Mouse (Mus musculus) CH12.LX (cell line): ENCODE data around the gene Mdm4. TPM values are rescaled to one million over a fixed set of nuclear protein-coding genes. Genes with fewer than 3 reads are reported as not detected.

ENCODE experiments used
- DNase-seq: peaks from one replicate; pipeline ENCODE4 v3.0.0-alpha.2; 2013; ENCODE audit errors: extremely low read depth
- H3K27ac ChIP-seq: 2 replicates; pipeline ENCODE4 v1.5.1; 2012; ENCODE audit warnings: low read depth, mild to moderate bottlenecking, control low read depth, moderate library complexity; ENCODE audit not compliant: insufficient read depth
- H3K27me3 ChIP-seq: replicated peaks from 2 replicates; pipeline ENCODE3; 2012; ENCODE audit warnings: inconsistent platforms
- H3K36me3 ChIP-seq, 2 experiments: replicated peaks in 1 of 2; 2 replicates each; pipeline versions ENCODE3 to v1.6.1; 2012; ENCODE audit warnings: inconsistent platforms in 1 of 2, low read length in 1 of 2, mild to moderate bottlenecking in 1 of 2, mixed read lengths in 1 of 2, moderate library complexity in 1 of 2; ENCODE audit not compliant: control insufficient read depth in 1 of 2, insufficient read depth in 1 of 2
- H3K4me1 ChIP-seq, 2 experiments: 2 replicates each; pipeline ENCODE4 v1.6.1; 2012; ENCODE audit warnings: inconsistent platforms in 1 of 2, moderate library complexity in 1 of 2; ENCODE audit not compliant: insufficient read depth in 2 of 2, control insufficient read depth in 1 of 2
- H3K4me2 ChIP-seq: 2 replicates; pipeline ENCODE4 v1.6.1; 2012; ENCODE audit warnings: low read depth, mild to moderate bottlenecking, control low read depth; ENCODE audit not compliant: poor library complexity, insufficient read depth, severe bottlenecking
- H3K4me3 ChIP-seq, 3 experiments: fragments of 150-350 bp in 1 of 3; sonication (generic) in 1 of 3; replicated peaks in 1 of 3; 2 replicates each; pipeline versions ENCODE3 to v1.5.1; 2011 to 2012; ENCODE audit warnings: low read depth in 2 of 3, low read length in 2 of 3, mild to moderate bottlenecking in 2 of 3, moderate library complexity in 2 of 3, control low read depth in 1 of 3, improper control_type of control experiment in 1 of 3, inconsistent platforms in 1 of 3, mixed read lengths in 1 of 3; ENCODE audit not compliant: poor library complexity in 1 of 3
- H3K79me2 ChIP-seq: replicated peaks from 2 replicates; pipeline ENCODE4 v1.6.1; 2012; ENCODE audit warnings: mild to moderate bottlenecking, moderate library complexity; ENCODE audit not compliant: control insufficient read depth, poor library complexity, insufficient read depth, severe bottlenecking; ENCODE audit errors: extremely low read depth
- H3K9ac ChIP-seq: 2 replicates; pipeline ENCODE4 v1.6.1; 2012; ENCODE audit warnings: low read depth, mild to moderate bottlenecking, control low read depth, moderate library complexity; ENCODE audit not compliant: insufficient read depth
- H3K9me3 ChIP-seq: replicated peaks from 2 replicates; pipeline ENCODE3; 2012; ENCODE audit warnings: low read length, inconsistent platforms, mixed read lengths
- BHLHE40 ChIP-seq: IDR thresholded peaks from 2 replicates; pipeline ENCODE4 v1.6.1; 2011; ENCODE audit warnings: mild to moderate bottlenecking, low read depth, low read length, improper control_type of control experiment
- CHD1 ChIP-seq: IDR thresholded peaks from 2 replicates; pipeline ENCODE4 v1.6.1; 2012; ENCODE audit warnings: low read depth, low read length, improper control_type of control experiment, inconsistent platforms
- CHD2 ChIP-seq: IDR thresholded peaks from 2 replicates; pipeline ENCODE4 v1.6.1; 2011; ENCODE audit warnings: low read length, improper control_type of control experiment
- CTCF ChIP-seq, 2 experiments: IDR thresholded peaks in 1 of 2; conservative IDR thresholded peaks in 1 of 2; 2 replicates each; pipeline ENCODE4 v1.5.1; 2011 to 2012; ENCODE audit warnings: low read depth in 2 of 2, low read length in 2 of 2, improper control_type of control experiment in 1 of 2, inconsistent platforms in 1 of 2, mild to moderate bottlenecking in 1 of 2, moderate library complexity in 1 of 2
- EP300 ChIP-seq: IDR thresholded peaks from 2 replicates; pipeline ENCODE4 v1.6.1; 2011; ENCODE audit warnings: low read length, improper control_type of control experiment
- ETS1 ChIP-seq: conservative IDR thresholded peaks from 2 replicates; pipeline ENCODE4 v1.6.1; 2012; ENCODE audit warnings: low read depth, mild to moderate bottlenecking, inconsistent platforms, low read length, improper control_type of control experiment, moderate library complexity
- GABPA ChIP-seq: IDR thresholded peaks from 2 replicates; pipeline ENCODE4 v1.6.1; 2012; ENCODE audit warnings: low read depth, low read length, improper control_type of control experiment, inconsistent platforms; ENCODE audit not compliant: insufficient replicate concordance
- JUND ChIP-seq: conservative IDR thresholded peaks from 2 replicates; pipeline ENCODE4 v1.6.1; 2011; ENCODE audit warnings: low read depth, low read length, improper control_type of control experiment
- KAT2A ChIP-seq: IDR thresholded peaks from 2 replicates; pipeline ENCODE4 v1.6.1; 2012; ENCODE audit warnings: low read length, improper control_type of control experiment, inconsistent platforms; ENCODE audit not compliant: insufficient replicate concordance
- MAFK ChIP-seq: IDR thresholded peaks from 2 replicates; pipeline ENCODE4 v1.6.1; 2011; ENCODE audit warnings: low read length, improper control_type of control experiment; ENCODE audit not compliant: insufficient replicate concordance
- MAX ChIP-seq: IDR thresholded peaks from 2 replicates; pipeline ENCODE4 v1.6.1; 2011; ENCODE audit warnings: low read length, improper control_type of control experiment
- MAZ ChIP-seq: IDR thresholded peaks from 2 replicates; pipeline ENCODE4 v1.6.1; 2012; ENCODE audit warnings: low read depth, mild to moderate bottlenecking, inconsistent platforms, low read length, improper control_type of control experiment, moderate library complexity
- MEF2A ChIP-seq: IDR thresholded peaks from 2 replicates; pipeline ENCODE4 v1.6.1; 2014; ENCODE audit warnings: low read depth, mild to moderate bottlenecking, inconsistent platforms, low read length, improper control_type of control experiment, borderline replicate concordance
- NRF1 ChIP-seq: IDR thresholded peaks from 2 replicates; pipeline ENCODE4 v1.6.1; 2014; ENCODE audit warnings: low read depth, mild to moderate bottlenecking, inconsistent platforms, low read length, improper control_type of control experiment, moderate library complexity
- PAX5 ChIP-seq: IDR thresholded peaks from 2 replicates; pipeline ENCODE4 v1.6.1; 2012; ENCODE audit warnings: low read length, inconsistent platforms, mixed read lengths
- RAD21 ChIP-seq: IDR thresholded peaks from 2 replicates; pipeline ENCODE4 v1.6.1; 2011; ENCODE audit warnings: low read depth, mild to moderate bottlenecking, low read length, improper control_type of control experiment, moderate library complexity
- RCOR1 ChIP-seq: conservative IDR thresholded peaks from 2 replicates; pipeline ENCODE4 v1.6.1; 2012; ENCODE audit warnings: low read depth, mild to moderate bottlenecking, inconsistent platforms, low read length, improper control_type of control experiment
- SIN3A ChIP-seq: IDR thresholded peaks from 2 replicates; pipeline ENCODE4 v1.6.1; 2012; ENCODE audit warnings: low read length, improper control_type of control experiment, inconsistent platforms
- SMC3 ChIP-seq: IDR thresholded peaks from 2 replicates; pipeline ENCODE4 v1.6.1; 2011; ENCODE audit warnings: low read depth, low read length, improper control_type of control experiment
- TBP ChIP-seq: conservative IDR thresholded peaks from 2 replicates; pipeline ENCODE4 v1.6.1; 2011; ENCODE audit warnings: low read depth, low read length, improper control_type of control experiment
- TCF12 ChIP-seq: IDR thresholded peaks from 2 replicates; pipeline ENCODE4 v1.6.1; 2014; ENCODE audit warnings: low read depth, mild to moderate bottlenecking, inconsistent platforms, low read length, improper control_type of control experiment
- UBTF ChIP-seq: IDR thresholded peaks from 2 replicates; pipeline ENCODE4 v1.6.1; 2012; ENCODE audit warnings: low read depth, mild to moderate bottlenecking, inconsistent platforms, low read length, improper control_type of control experiment, moderate library complexity
- USF1 ChIP-seq: IDR thresholded peaks from 2 replicates; pipeline ENCODE4 v1.6.1; 2014; ENCODE audit warnings: low read depth, mild to moderate bottlenecking, inconsistent platforms, low read length, improper control_type of control experiment
- USF2 ChIP-seq: conservative IDR thresholded peaks from 2 replicates; pipeline ENCODE4 v1.6.1; 2011; ENCODE audit warnings: low read depth, low read length, improper control_type of control experiment
- ZC3H11A ChIP-seq: IDR thresholded peaks from 2 replicates; pipeline ENCODE4 v1.6.1; 2012; ENCODE audit warnings: low read depth, mild to moderate bottlenecking, inconsistent platforms, low read length, improper control_type of control experiment
- ZKSCAN1 ChIP-seq: IDR thresholded peaks from 2 replicates; pipeline ENCODE4 v1.6.1; 2012; ENCODE audit warnings: low read depth, inconsistent platforms, low read length, improper control_type of control experiment, borderline replicate concordance
- ZMIZ1 ChIP-seq: IDR thresholded peaks from 2 replicates; pipeline ENCODE4 v1.6.1; 2012; ENCODE audit warnings: low read depth, mild to moderate bottlenecking, inconsistent platforms, low read length, improper control_type of control experiment
- ZNF384 ChIP-seq: IDR thresholded peaks from 2 replicates; pipeline ENCODE4 v1.6.1; 2012; ENCODE audit warnings: low read depth, low read length, improper control_type of control experiment, inconsistent platforms
- dilution Hi-C: fragments of 300-500 bp; cut with MboI; formaldehyde crosslinking; loops from 2 replicates; pipeline ENCODE4 v1.14.3; 2020; ENCODE audit warnings: low sequenced_read_pairs; ENCODE audit not compliant: extremely low pct_unique_long_range_greater_than_20kb, extremely low pct_ligation_motif_present
- in situ Hi-C: fragments of 300-500 bp; cut with MboI; formaldehyde crosslinking; loops from 3 replicates; pipeline ENCODE4 v1.14.3; 2019; ENCODE audit warnings: low sequenced_read_pairs, low pct_ligation_motif_present, low pct_unique_long_range_greater_than_20kb, mixed read lengths
- polyA plus RNA-seq: library from polyadenylated mRNA; unstranded; fragments of >175 nt; gene quantifications from 2 replicates; pipeline ENCODE4 v1.2.1, GENCODE M21; 2012; ENCODE audit warnings: low read depth; ENCODE audit not compliant: insufficient read length
- total RNA-seq, 2 experiments: library from RNA; depleted of rRNA; stranded (reverse); fragments of 300-350 nt in 1 of 2; fragments of >200 nt in 1 of 2; gene quantifications; 2 replicates each; pipeline ENCODE4 v1.2.3; 2012 to 2014

Mdm4 gene
- total and polyA plus RNA-seq, 3 experiments, result 66.5 to 107 (median 78.9) TPM

DNA sequence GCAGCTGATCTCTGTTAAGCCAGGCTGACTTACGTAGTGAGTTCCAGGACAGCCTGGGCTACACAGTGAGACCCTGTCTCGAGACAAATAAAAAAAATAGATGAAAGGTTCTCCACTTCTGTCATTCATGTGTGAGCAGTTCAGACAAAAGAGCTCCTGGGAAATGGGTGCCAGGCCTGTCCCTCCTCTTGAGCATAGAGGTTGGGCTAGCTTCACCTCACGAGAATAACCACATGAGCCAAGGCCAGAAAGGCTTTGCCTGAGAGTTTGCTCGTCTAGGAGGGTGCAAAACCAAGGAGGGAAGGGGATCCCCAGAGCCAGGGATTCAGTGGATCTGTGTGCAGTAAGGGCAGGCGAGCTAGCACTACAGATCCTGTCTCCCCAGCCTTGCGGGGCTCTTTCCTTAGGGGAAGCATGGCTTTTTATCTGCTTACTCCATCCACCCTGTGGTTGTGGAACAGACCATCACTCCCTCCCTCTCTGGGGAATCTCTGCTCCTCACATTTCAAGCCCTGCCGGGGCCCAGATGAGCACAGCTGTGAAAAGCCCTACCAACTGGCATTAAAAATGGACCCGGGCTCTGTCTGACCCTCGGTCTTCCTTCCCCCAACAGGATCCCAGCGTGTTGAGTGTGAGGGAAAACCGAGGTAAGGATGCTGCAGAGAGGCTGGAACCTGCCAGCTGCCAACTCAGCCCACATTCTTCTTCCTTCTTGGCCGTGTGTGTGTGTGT lies 47.4 kb upstream of the Mdm4 start:
- Histone ChIP-seq H3K36me3 (peaks cover 34 to 82% of the 10 kb centered on the region in 2 experiments), H3K4me3 (peak overlapping the region in 2 of 3 experiments; percentile 25 to 42), H3K27me3 (no peaks in the 10 kb centered on the region), H3K9me3 (no peaks in the 10 kb centered on the region), H3K79me2 (0 out of 2 replicates have a peak, but pooled peaks cover 2% of the 10 kb centered on the region), H3K4me2 (peak overlapping the region; percentile 82), H3K4me1 (peaks cover 23 to 87% of the 10 kb centered on the region in 2 experiments), H3K27ac (peak overlapping the region; percentile 89), H3K9ac (peak overlapping the region; percentile 65)
- TF ChIP-seq SIN3A, result no peak
- no peak for TF ChIP-seq ZC3H11A
- TF ChIP-seq MEF2A, result peak; percentile 38; the same call in 1 of the 2 replicates
- TF ChIP-seq JUND, result no peak
- TF ChIP-seq NRF1, result no peak
- no peak for TF ChIP-seq USF1
- 0 out of 2 replicates have a peak, but pooled peaks have one; percentile 16 for TF ChIP-seq BHLHE40
- no peak for TF ChIP-seq ETS1
- TF ChIP-seq RCOR1, result no peak
- TF ChIP-seq TBP, result no peak
- no peak for TF ChIP-seq MAFK
- DNase-seq, result no peak
- dilution Hi-C loops, result no loop called here
- in situ Hi-C loops, result no loop called here

DNA sequence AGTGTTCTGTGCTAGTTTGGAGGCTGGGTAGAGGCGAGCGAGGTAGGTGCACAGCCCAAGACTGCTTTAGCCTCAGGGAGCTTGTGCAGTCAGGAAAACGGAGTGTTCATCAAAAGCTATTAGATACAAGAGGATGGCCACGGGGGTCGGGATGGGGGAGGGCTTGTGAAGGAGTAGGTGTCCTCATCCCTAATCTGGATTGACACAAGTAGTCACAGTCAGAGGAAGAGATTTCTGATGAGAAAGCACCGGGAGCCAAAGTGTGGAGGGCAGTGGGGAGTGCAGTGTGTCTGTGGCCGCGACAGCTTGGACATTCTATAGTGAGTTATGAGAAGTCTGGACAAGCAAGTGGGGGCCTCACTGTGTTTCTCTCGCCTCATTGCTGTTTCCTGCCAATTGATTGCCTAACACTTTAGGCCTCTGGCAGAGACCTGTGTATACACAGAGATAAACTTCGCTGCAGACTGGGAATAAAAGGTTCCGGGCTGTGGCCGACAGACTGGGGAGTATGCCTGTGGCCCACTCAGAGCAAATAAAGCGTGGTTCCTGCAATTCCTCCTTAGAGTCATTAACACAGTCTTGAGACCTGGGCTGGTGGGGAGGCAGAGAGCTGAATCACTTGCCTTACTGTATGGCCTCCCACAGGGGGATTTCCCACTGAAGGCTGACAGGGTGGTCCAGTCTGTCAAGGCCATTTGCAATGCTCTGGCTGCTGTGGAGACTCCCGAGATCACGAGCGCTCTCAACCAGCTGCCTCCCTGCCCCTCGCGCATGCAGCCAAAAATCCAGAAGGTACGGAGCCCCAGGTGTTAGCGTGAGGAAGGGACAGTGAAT lies 46.5 kb upstream of the Mdm4 start:
- Histone ChIP-seq H3K79me2 (0 out of 2 replicates have a peak, but pooled peaks cover 2% of the 10 kb centered on the region), H3K4me1 (peaks cover 15 to 87% of the 10 kb centered on the region in 2 experiments), H3K9ac (peak overlapping the region; percentile 65), H3K4me3 (peak overlapping the region in 2 of 3 experiments; percentile 25 to 42), H3K27me3 (no peaks in the 10 kb centered on the region), H3K4me2 (peak overlapping the region; percentile 82), H3K9me3 (no peaks in the 10 kb centered on the region), H3K36me3 (peaks cover 36 to 82% of the 10 kb centered on the region in 2 experiments), H3K27ac (peak overlapping the region; percentile 89)
- DNase-seq, result peak; percentile 70
- in situ Hi-C loops, result no loop called here
- dilution Hi-C loops, result no loop called here
- TF ChIP-seq ETS1, result peak; percentile 79
- no peak for TF ChIP-seq CHD2
- no peak for TF ChIP-seq PAX5
- TF ChIP-seq USF2, result no peak
- TF ChIP-seq MAZ, result no peak; the same call in 1 of the 2 replicates
- TF ChIP-seq CTCF (conservative IDR thresholded peaks at IDR 0.05 in 1 of 2, IDR thresholded peaks at IDR 0.05 in 1 of 2; ENCODE audit: low read depth in 2 of 2, low read length in 2 of 2), result no peak
- TF ChIP-seq ZNF384, result no peak
- peak; percentile 72 for TF ChIP-seq TCF12
- TF ChIP-seq RAD21, result no peak
- TF ChIP-seq ZMIZ1, result 0 out of 2 replicates have a peak, but pooled peaks have one; percentile 26
- TF ChIP-seq JUND, result no peak
- TF ChIP-seq KAT2A, result no peak
- no peak for TF ChIP-seq UBTF
- TF ChIP-seq MAFK, result peak; percentile 38; the same call in 1 of the 2 replicates
- TF ChIP-seq ZKSCAN1, result no peak
- TF ChIP-seq EP300, result peak; percentile 55; the same call in 1 of the 2 replicates
- TF ChIP-seq GABPA, result no peak
- TF ChIP-seq SMC3, result 0 out of 2 replicates have a peak, but pooled peaks have one; percentile 10
- no peak for TF ChIP-seq RCOR1
- TF ChIP-seq USF1, result no peak
- TF ChIP-seq MAX, result peak; percentile 42; the same call in 1 of the 2 replicates
- no peak for TF ChIP-seq CHD1
